Mouse (Mus musculus): ENCODE data around the gene 2210011C24Rik. TPM values are rescaled to one million over a fixed set of nuclear protein-coding genes. Genes with fewer than 3 reads are reported as not detected.

Gene 2210011C24Rik
- total and polyA plus RNA-seq, 2 experiments from 2014 or later: 1.2 TPM; not detected in 1

GRCm38 (mm10) chr8:84021569-84021968 lies 9.6 kb upstream of the 2210011C24Rik start:
- H3K9ac ChIP-seq: no peak overlapping the region
- no peaks in the 10 kb centered on the region for H3K4me1 ChIP-seq (ENCODE audit: insufficient read depth)
- H3K4me2 ChIP-seq (ENCODE audit: low read depth): no peak overlapping the region
- 52% methylated on average over 12 of the region's 12 CpGs for WGBS
- no peaks in the 10 kb centered on the region for H3K36me3 ChIP-seq (ENCODE audit: insufficient read depth)
- no peak for TF ChIP-seq CTCF (IDR thresholded peaks at IDR 0.05; ENCODE audit: low read depth)
- DNase-seq (no peak), ATAC-seq (no peak)
- no peak overlapping the region for H3K27ac ChIP-seq (ENCODE audit: low read depth, low read length)
- no peak overlapping the region for H3K4me3 ChIP-seq (ENCODE audit: low read depth, low read length)
- peaks cover 4% of the 10 kb centered on the region for H3K27me3 ChIP-seq (ENCODE audit: insufficient read depth, low read length)
- H3K9me3 ChIP-seq (ENCODE audit: low read length): no peaks in the 10 kb centered on the region

GRCm38 (mm10) chr8:84021096-84021495 lies 9.1 kb upstream of the 2210011C24Rik start, which contains the start of gene Palm3:
TSS of gene Palm3 (plus strand) at chr8:84021471.
- Histone ChIP-seq H3K9ac (no peak within 1 kb of the TSS), H3K9me3 (ENCODE audit: low read length) (no peaks in the 10 kb centered on the region), H3K27ac (ENCODE audit: low read depth, low read length) (no peak within 1 kb of the TSS), H3K4me2 (ENCODE audit: low read depth) (no peak within 1 kb of the TSS), H3K4me1 (ENCODE audit: insufficient read depth) (no peaks in the 10 kb centered on the region), H3K27me3 (ENCODE audit: insufficient read depth, low read length) (peaks cover 4% of the 10 kb centered on the region), H3K4me3 (ENCODE audit: low read depth, low read length) (no peak within 1 kb of the TSS), H3K36me3 (ENCODE audit: insufficient read depth) (no peaks in the 10 kb centered on the region)
- ATAC-seq (no peak), DNase-seq (no peak)
- WGBS: 12% methylated on average over 18 of the region's 18 CpGs
- no peak for TF ChIP-seq CTCF (IDR thresholded peaks at IDR 0.05; ENCODE audit: low read depth)

GRCm38 (mm10) chr8:84019738-84020137 lies 7.8 kb upstream of the 2210011C24Rik start:
- Histone ChIP-seq H3K27me3 (ENCODE audit: insufficient read depth, low read length) (no peaks in the 10 kb centered on the region; the same call in 1 of the 2 replicates), H3K4me1 (ENCODE audit: insufficient read depth) (no peaks in the 10 kb centered on the region), H3K27ac (ENCODE audit: low read depth, low read length) (no peak overlapping the region), H3K4me3 (ENCODE audit: low read depth, low read length) (no peak overlapping the region), H3K9ac (no peak overlapping the region), H3K4me2 (ENCODE audit: low read depth) (no peak overlapping the region), H3K36me3 (ENCODE audit: insufficient read depth) (no peaks in the 10 kb centered on the region), H3K9me3 (ENCODE audit: low read length) (no peaks in the 10 kb centered on the region)
- 88% methylated on average over 9 of the region's 9 CpGs for WGBS
- TF ChIP-seq CTCF (IDR thresholded peaks at IDR 0.05; ENCODE audit: low read depth): no peak
- DNase-seq (no peak), ATAC-seq (no peak)

GRCm38 (mm10) chr8:84015833-84016232 lies 3.9 kb upstream of the 2210011C24Rik start:
- peak; percentile 3; the same call in 1 of the 2 replicates for TF ChIP-seq CTCF (IDR thresholded peaks at IDR 0.05; ENCODE audit: low read depth)
- DNase-seq: no peak
- H3K36me3 ChIP-seq (ENCODE audit: insufficient read depth): no peaks in the 10 kb centered on the region
- H3K4me1 ChIP-seq (ENCODE audit: insufficient read depth): peaks cover 12% of the 10 kb centered on the region; the same call in 1 of the 2 replicates
- no peak overlapping the region for H3K4me2 ChIP-seq (ENCODE audit: low read depth)
- H3K9ac ChIP-seq: no peak overlapping the region
- ATAC-seq: no peak
- H3K9me3 ChIP-seq (ENCODE audit: low read length): no peaks in the 10 kb centered on the region
- 91% methylated on average over 5 of the region's 5 CpGs for WGBS
- H3K27ac ChIP-seq (ENCODE audit: low read depth, low read length): no peak overlapping the region
- no peak overlapping the region for H3K4me3 ChIP-seq (ENCODE audit: low read depth, low read length)
- peaks cover 5% of the 10 kb centered on the region for H3K27me3 ChIP-seq (ENCODE audit: insufficient read depth, low read length)

GRCm38 (mm10) chr8:84012499-84013165 lies 661 bp upstream of the 2210011C24Rik start:
- Histone ChIP-seq H3K9me3 (ENCODE audit: low read length) (no peaks in the 10 kb centered on the region), H3K4me1 (ENCODE audit: insufficient read depth) (peaks cover 12% of the 10 kb centered on the region; the same call in 1 of the 2 replicates), H3K4me3 (ENCODE audit: low read depth, low read length) (peak overlapping the region; percentile 57), H3K27ac (ENCODE audit: low read depth, low read length) (no peak overlapping the region), H3K4me2 (ENCODE audit: low read depth) (peak overlapping the region; percentile 97), H3K9ac (no peak overlapping the region), H3K27me3 (ENCODE audit: insufficient read depth, low read length) (peaks cover 15% of the 10 kb centered on the region), H3K36me3 (ENCODE audit: insufficient read depth) (no peaks in the 10 kb centered on the region)
- no peak for ATAC-seq
- TF ChIP-seq CTCF (IDR thresholded peaks at IDR 0.05; ENCODE audit: low read depth): no peak
- DNase-seq: no peak
- WGBS: 5% methylated on average over 35 of the region's 35 CpGs

DNA sequence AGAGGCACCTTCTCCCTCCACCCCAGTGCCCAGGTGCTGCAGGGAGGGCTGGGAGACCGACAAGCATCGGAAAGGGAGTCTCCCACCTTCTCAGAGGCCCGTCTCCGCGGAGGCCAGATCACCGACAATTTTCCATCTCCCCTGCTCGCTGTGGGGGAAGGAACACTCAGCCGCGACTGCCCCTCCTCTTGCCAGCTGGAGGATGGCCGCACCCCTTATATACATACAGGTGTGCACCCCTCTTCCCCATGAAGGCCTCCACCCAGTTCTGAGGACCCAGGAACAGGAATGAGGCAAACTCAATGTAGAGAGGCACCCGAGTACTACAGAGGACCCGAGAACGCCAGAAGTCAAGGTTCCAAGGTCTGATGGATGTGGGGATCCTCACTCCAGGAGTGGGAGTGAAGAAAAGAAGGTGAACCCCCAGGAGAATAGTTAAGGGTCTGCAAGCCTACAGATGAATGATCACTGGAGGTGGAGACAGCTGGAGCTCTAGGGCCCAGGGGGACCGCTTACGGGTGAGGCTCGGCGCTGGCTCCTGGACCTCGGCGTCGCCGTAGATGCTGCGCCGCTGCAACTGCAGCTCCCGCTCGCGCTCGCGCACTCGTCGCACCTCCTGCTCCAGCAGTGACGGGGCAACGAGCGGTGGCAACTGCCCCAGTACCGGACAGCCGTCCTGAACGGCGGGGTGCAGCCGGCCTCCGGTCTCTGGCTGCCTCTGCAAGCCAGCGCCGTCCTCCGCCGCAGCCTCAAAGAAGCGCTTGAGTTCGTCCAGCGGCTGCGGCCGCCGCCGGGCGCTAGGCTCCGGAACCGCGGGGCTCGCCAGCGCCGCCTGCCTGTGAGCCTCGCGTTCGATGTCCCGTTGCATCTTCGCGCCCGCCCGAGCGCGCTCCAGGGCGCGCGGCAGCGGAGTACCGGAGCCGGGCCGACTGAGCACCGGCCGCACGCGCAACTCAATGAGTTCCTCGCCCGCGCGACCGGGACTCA lies 1.1 kb downstream of the 2210011C24Rik start:
- peak; percentile 81 for DNase-seq
- 2% methylated on average over 82 of the region's 83 CpGs for WGBS

More for the DNA sequence above, 1.1 kb downstream of the 2210011C24Rik start:
- H3K9me3 ChIP-seq (ENCODE audit: low read length): no peaks in the 10 kb centered on the region
- H3K27me3 ChIP-seq (ENCODE audit: insufficient read depth, low read length): peaks cover 15% of the 10 kb centered on the region
- peak overlapping the region; percentile 47 for H3K9ac ChIP-seq
- H3K4me3 ChIP-seq (ENCODE audit: low read depth, low read length): peak overlapping the region; percentile 57
- no peaks in the 10 kb centered on the region for H3K36me3 ChIP-seq (ENCODE audit: insufficient read depth)
- H3K4me2 ChIP-seq (ENCODE audit: low read depth): peak overlapping the region; percentile 97
- peaks cover 12% of the 10 kb centered on the region; the same call in 1 of the 2 replicates for H3K4me1 ChIP-seq (ENCODE audit: insufficient read depth)
- ATAC-seq: peak; percentile 80
- peak; percentile 76 for TF ChIP-seq CTCF (IDR thresholded peaks at IDR 0.05; ENCODE audit: low read depth)
- no peak overlapping the region for H3K27ac ChIP-seq (ENCODE audit: low read depth, low read length)
